Mouse (Mus musculus): ENCODE results near the gene Tfec.

The Tfec gene

GRCm38 (mm10) chr6:16898251-16898862 is at the start of gene Tfec:
TSS of gene Tfec (minus strand) at chr6:16898441.
- DNase-seq (ENCODE audit: low spot score): no peak

GRCm38 (mm10) chr6:16947837-16948236 is 49.6 kb upstream of the Tfec start:
- DNase-seq (ENCODE audit: low spot score): no peak

- DNase-seq (ENCODE audit: low spot score): no peak
Observed at GRCm38 (mm10) chr6:16943513-16943912, 45.3 kb upstream of the Tfec start.

- no peak for DNase-seq (ENCODE audit: low spot score)
Observed at GRCm38 (mm10) chr6:16942433-16942832, 44.2 kb upstream of the Tfec start.

- no peak for DNase-seq (ENCODE audit: low spot score)
Observed at GRCm38 (mm10) chr6:16931059-16931458, 32.8 kb upstream of the Tfec start.

GRCm38 (mm10) chr6:16920111-16920656 is 21.9 kb upstream of the Tfec start:
- no peak for DNase-seq (ENCODE audit: low spot score)

- no peak for DNase-seq (ENCODE audit: low spot score)
Observed at GRCm38 (mm10) chr6:16891819-16892218, 6.4 kb downstream of the Tfec start.

- no peak for DNase-seq (ENCODE audit: low spot score)
Observed at GRCm38 (mm10) chr6:16883537-16884307, 14.5 kb downstream of the Tfec start.

GRCm38 (mm10) chr6:16874021-16874542 is 24.2 kb downstream of the Tfec start:
- no peak for DNase-seq (ENCODE audit: low spot score)

GRCm38 (mm10) chr6:16870067-16870466 is 28.2 kb downstream of the Tfec start:
- no peak for DNase-seq (ENCODE audit: low spot score)

- no peak for DNase-seq (ENCODE audit: low spot score)
Observed at GRCm38 (mm10) chr6:16868314-16868713, 29.9 kb downstream of the Tfec start.

GRCm38 (mm10) chr6:16862753-16863508 is 35.3 kb downstream of the Tfec start:
- DNase-seq (ENCODE audit: low spot score): no peak

GRCm38 (mm10) chr6:16862050-16862449 is 36.2 kb downstream of the Tfec start:
- DNase-seq (ENCODE audit: low spot score): no peak

- no peak for DNase-seq (ENCODE audit: low spot score)
Observed at GRCm38 (mm10) chr6:16855879-16856545, 42.2 kb downstream of the Tfec start.

GRCm38 (mm10) chr6:16854977-16855376 is 43.3 kb downstream of the Tfec start:
- no peak for DNase-seq (ENCODE audit: low spot score)

- DNase-seq (ENCODE audit: low spot score): no peak
Observed at GRCm38 (mm10) chr6:16846521-16846920, 51.7 kb downstream of the Tfec start.

GRCm38 (mm10) chr6:16835631-16836030 is 62.6 kb downstream of the Tfec start:
- no peak for DNase-seq (ENCODE audit: low spot score)

- DNase-seq (ENCODE audit: low spot score): no peak
Observed at GRCm38 (mm10) chr6:16828304-16828703, 69.9 kb downstream of the Tfec start.

GRCm38 (mm10) chr6:16821985-16822384 is 76.3 kb downstream of the Tfec start:
- no peak for DNase-seq (ENCODE audit: low spot score)

- no peak for DNase-seq (ENCODE audit: low spot score)
Observed at GRCm38 (mm10) chr6:16806302-16806701, 91.9 kb downstream of the Tfec start.

GRCm38 (mm10) chr6:16797669-16798068 is 100.6 kb downstream of the Tfec start:
- peak; percentile 10 for DNase-seq (ENCODE audit: low spot score)

GRCm38 (mm10) chr6:16796914-16797313 is 101.3 kb downstream of the Tfec start:
- no peak for DNase-seq (ENCODE audit: low spot score)

All from ovary, postnatal 36 days (tissue).